Mouse (Mus musculus) small intestine, adult 2 months (tissue): ENCODE results near the gene Cmtr2.

Experiments
- CTCF ChIP-seq: fragments of 200-500 bp; IDR thresholded peaks from 2 replicates; pipeline ENCODE4 v1.5.1; 2012; ENCODE audit warnings: low read depth, mild to moderate bottlenecking, control low read depth, inconsistent platforms, low read length, moderate library complexity, mixed read lengths; ENCODE audit not compliant: insufficient replicate concordance, insufficient read length; ENCODE audit errors: extremely low read depth
- POLR2A ChIP-seq: fragments of 200-500 bp; IDR thresholded peaks from 2 replicates; pipeline ENCODE4 v1.6.1; 2012; ENCODE audit warnings: low read depth, mild to moderate bottlenecking, control low read depth, inconsistent platforms, low read length, moderate library complexity

DNA sequence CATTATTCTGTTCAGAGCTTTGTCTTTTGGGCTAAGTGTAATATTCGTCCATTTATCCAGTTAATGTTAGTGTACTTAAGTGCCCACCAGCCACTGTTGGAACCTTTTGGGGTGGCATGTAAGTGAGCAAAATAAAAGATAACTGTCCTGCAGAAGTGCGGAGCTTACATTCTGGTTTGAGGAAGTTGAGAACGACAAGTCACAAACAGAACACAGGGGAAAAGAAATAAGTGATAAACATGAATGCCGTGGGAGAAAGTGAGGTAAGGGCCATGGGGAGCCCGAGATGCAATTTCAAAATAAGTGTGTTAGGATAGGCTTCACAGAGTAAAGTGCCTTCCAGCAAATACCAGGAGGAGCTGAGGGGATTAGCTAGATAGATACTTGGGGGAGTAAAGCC lies 3.0 kb downstream of the Cmtr2 start:
- no peak for TF ChIP-seq POLR2A
- TF ChIP-seq CTCF = no peak
